Mouse (Mus musculus) forebrain, embryonic 14.5 days (tissue): ENCODE results near the gene Gdpd5. TPM values are rescaled to one million over a fixed set of nuclear protein-coding genes. Genes with fewer than 3 reads are reported as not detected.
"Not testable (repeated sequence)": the region's sequence is repeated elsewhere in the genome, so short reads cannot be mapped to it uniquely, and the experiment has no call there.

Experiments
- ATAC-seq: fragments of 200-750 bp; cut with Nextera tagmentation; 2 replicates; pipeline ENCODE4 v1.8.0; 2017; ENCODE audit warnings: mild to moderate bottlenecking, moderate library complexity
- DNase-seq: peaks from one replicate; pipeline ENCODE4 v3.0.0-alpha.2; 2015; ENCODE audit warnings: low spot score
- H3K27ac ChIP-seq: fragments of 300-500 bp; sonication (generic); 2 replicates; pipeline ENCODE4 v1.5.1; 2014; ENCODE audit warnings: low read depth, mild to moderate bottlenecking, control low read depth, low read length, moderate library complexity
- H3K27me3 ChIP-seq: fragments of 300-500 bp; sonication (generic); replicated peaks from 2 replicates; pipeline ENCODE4 v1.6.1; 2014; ENCODE audit warnings: low read length, control low read depth, mixed read lengths; ENCODE audit not compliant: control insufficient read depth, insufficient read depth
- H3K36me3 ChIP-seq: fragments of 300-500 bp; sonication (generic); 2 replicates; pipeline ENCODE4 v1.6.1; 2014; ENCODE audit warnings: low read length, control low read depth; ENCODE audit not compliant: control insufficient read depth, insufficient read depth
- H3K4me1 ChIP-seq: fragments of 300-500 bp; sonication (generic); 2 replicates; pipeline ENCODE4 v1.6.1; 2014; ENCODE audit warnings: antibody characterized with exemption, low read length, control low read depth; ENCODE audit not compliant: control insufficient read depth, insufficient read depth
- H3K4me2 ChIP-seq: fragments of 300-500 bp; sonication (generic); 2 replicates; pipeline ENCODE4 v1.6.1; 2014; ENCODE audit warnings: mild to moderate bottlenecking, control low read depth, low read length
- H3K4me3 ChIP-seq: fragments of 300-500 bp; sonication (generic); 2 replicates; pipeline ENCODE4 v1.5.1; 2014; ENCODE audit warnings: low read depth, low read length, control low read depth
- H3K9ac ChIP-seq: fragments of 300-500 bp; sonication (generic); 2 replicates; pipeline ENCODE4 v1.6.1; 2014; ENCODE audit warnings: mild to moderate bottlenecking, low read length, control low read depth, moderate library complexity
- H3K9me3 ChIP-seq: fragments of 300-500 bp; sonication (generic); replicated peaks from 2 replicates; pipeline ENCODE4 v1.6.1; 2016; ENCODE audit warnings: low read length, control low read depth, mixed read lengths; ENCODE audit not compliant: control insufficient read depth
- WGBS: fragments of 180-500 bp; shearing (Covaris S2); extraction: QIAGEN DNeasy Blood & Tissue Kit; methylation state at CpG from one replicate; pipeline ENCODE4 v1.1.7; 2014; 5-methylcytosine and 5-hydroxymethylcytosine counted together
- polyA plus RNA-seq: library from polyadenylated mRNA; unstranded; fragments of >200 nt; fragmentation: Nextera tagmentation; extraction: Ambion mirVana; gene quantifications from 2 replicates; pipeline ENCODE4 v1.2.1, GENCODE M21; 2014

The Gdpd5 gene
- polyA plus RNA-seq, 1 experiment from 2014 or later = 26.8 TPM

DNA sequence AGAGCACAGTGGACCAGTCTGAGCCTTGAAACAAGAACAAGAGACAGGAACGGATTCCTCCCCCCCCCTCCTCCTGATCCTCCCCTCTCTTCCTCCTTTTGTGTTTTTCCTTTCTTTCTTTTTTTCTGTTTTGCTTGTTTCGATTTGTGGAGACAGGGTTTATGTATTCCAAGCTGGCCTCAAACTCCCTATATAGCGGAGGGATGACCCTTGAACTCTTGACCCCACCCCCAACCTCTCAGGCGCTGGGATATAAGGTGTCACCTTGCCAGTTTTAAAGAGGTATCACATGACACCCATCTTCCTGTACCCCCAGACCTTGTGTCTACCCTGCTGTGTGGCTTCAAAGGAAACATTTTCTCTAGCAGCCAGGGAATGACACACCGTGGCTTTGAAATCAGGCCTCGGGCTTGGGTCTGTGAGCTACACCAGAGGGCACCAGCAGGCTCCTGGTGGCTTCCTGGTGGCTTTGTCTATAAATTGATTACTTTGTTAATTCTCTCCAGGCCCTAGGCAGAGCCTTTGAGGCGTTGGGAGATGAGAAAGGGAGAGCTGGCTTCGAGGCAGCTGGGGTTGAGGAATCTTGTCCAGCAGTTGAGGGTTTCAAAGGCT lies 20.3 kb upstream of the Gdpd5 start:
- DNase-seq (no peak), ATAC-seq (no peak)
- Histone ChIP-seq H3K27ac (peak overlapping the region; percentile 89), H3K4me1 (peaks cover 24% of the 10 kb centered on the region), H3K9me3 (no peaks in the 10 kb centered on the region), H3K27me3 (no peaks in the 10 kb centered on the region), H3K4me2 (no peak overlapping the region; the same call in 1 of the 2 replicates), H3K9ac (no peak overlapping the region; the same call in 1 of the 2 replicates), H3K36me3 (no peaks in the 10 kb centered on the region), H3K4me3 (no peak overlapping the region)
- 31% methylated on average over 8 of the region's 8 CpGs for WGBS

DNA sequence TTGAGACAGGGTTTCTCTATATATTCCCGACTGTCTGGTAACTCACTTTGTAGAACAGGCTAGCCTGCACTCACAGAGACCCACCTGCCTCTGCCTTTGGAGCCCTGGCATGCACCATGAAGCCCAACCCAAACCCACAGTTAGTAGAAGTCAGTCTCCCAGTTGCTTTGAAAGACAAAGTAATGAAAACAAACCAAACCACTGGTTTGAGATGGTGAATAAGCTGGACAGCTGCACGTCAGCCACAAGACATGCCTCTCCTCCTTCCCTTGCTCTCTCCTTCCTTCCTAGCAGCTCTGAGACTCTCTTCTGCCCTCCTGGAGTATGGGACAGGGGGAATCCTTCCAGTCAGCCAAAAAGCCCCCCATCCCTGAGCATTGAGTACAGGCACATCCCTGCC lies 19.1 kb upstream of the Gdpd5 start:
- no peak overlapping the region for H3K4me3 ChIP-seq
- no peaks in the 10 kb centered on the region for H3K36me3 ChIP-seq
- H3K9me3 ChIP-seq = no peaks in the 10 kb centered on the region
- no peak overlapping the region for H3K27ac ChIP-seq
- no peaks in the 10 kb centered on the region for H3K27me3 ChIP-seq
- H3K4me2 ChIP-seq = no peak overlapping the region
- H3K4me1 ChIP-seq = peaks cover 12% of the 10 kb centered on the region
- DNase-seq (no peak), ATAC-seq (no peak)
- 89% methylated on average over 2 of the region's 2 CpGs for WGBS
- no peak overlapping the region for H3K9ac ChIP-seq

DNA sequence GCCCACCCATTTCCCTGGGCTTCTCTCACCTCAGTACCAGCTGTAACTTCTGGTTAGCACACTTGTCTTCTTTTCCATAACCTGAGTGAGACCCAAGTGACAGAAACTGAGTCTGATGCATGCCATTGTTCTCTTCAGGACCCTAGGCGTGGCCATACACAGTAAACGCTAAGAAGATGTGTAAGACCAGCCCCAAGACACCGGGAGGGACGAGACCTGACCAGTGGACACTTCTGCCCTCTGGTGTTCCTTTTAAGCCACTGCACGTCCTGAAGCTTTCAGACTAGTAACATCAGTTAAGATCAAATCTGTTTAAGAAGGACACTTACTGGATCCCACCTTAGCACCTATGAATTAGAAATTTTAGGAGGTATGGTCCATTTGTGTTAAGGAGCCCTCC lies 16.1 kb upstream of the Gdpd5 start:
- Histone ChIP-seq H3K9ac (no peak overlapping the region), H3K27me3 (no peaks in the 10 kb centered on the region), H3K4me2 (no peak overlapping the region), H3K27ac (no peak overlapping the region), H3K9me3 (no peaks in the 10 kb centered on the region), H3K4me3 (no peak overlapping the region), H3K36me3 (no peaks in the 10 kb centered on the region), H3K4me1 (peaks cover 6% of the 10 kb centered on the region)
- 2% methylated on average over 5 of the region's 5 CpGs for WGBS
- ATAC-seq (peak; percentile 68), DNase-seq (peak; percentile 90)

DNA sequence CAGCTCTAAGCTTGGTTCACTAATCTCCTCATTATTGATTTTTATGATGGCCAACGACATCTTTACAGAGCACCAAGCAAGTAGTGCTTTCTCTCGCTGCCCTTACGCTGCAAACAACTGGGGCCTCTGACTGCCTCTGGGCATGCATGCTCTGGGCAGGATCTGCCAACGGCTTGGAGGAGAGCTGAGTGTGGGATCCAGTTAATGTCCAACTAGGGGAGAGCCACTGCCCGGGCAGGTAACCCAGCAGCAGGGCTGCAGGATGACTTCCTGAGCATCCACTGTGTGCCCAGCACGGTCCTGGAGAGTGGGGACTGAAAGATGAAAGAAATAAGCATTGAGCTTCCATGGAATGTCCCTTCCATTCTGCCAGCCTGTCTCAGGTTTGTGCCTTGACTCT lies 14.5 kb upstream of the Gdpd5 start:
- H3K36me3 ChIP-seq = no peaks in the 10 kb centered on the region
- H3K27me3 ChIP-seq = no peaks in the 10 kb centered on the region
- no peak overlapping the region for H3K4me3 ChIP-seq
- ATAC-seq (no peak), DNase-seq (no peak)
- no peak overlapping the region for H3K4me2 ChIP-seq
- H3K27ac ChIP-seq = no peak overlapping the region
- no peaks in the 10 kb centered on the region; the same call in 1 of the 2 replicates for H3K4me1 ChIP-seq
- no peak overlapping the region for H3K9ac ChIP-seq
- WGBS = 80% methylated on average over 6 of the region's 6 CpGs
- H3K9me3 ChIP-seq = no peaks in the 10 kb centered on the region

DNA sequence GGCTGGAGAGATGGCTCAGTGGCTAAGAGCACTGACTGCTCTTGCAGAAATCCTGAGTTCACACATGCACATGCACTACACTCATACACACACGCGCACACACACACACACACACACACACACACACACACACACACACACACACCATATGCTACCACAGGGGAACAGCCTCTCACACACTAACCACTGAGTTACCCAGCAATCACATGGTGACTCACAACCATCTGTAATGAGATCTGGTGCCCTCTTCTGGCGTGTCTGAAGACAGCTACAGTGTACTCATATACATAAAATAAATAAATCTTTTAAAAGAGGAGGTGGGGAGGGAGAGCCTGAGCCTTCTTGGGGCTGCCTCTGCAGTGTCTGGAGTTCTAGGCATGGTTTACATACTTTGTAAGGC lies 6.9 kb upstream of the Gdpd5 start:
- not testable (repeated sequence) for H3K27me3 ChIP-seq, H3K27ac ChIP-seq, H3K36me3 ChIP-seq, H3K9me3 ChIP-seq, H3K4me3 ChIP-seq, H3K4me1 ChIP-seq, H3K9ac ChIP-seq, H3K4me2 ChIP-seq
- DNase-seq (peak; percentile 33), ATAC-seq (peak; percentile 49; the same call in 1 of the 2 replicates)
- 60% methylated on average over 3 of the region's 3 CpGs for WGBS

DNA sequence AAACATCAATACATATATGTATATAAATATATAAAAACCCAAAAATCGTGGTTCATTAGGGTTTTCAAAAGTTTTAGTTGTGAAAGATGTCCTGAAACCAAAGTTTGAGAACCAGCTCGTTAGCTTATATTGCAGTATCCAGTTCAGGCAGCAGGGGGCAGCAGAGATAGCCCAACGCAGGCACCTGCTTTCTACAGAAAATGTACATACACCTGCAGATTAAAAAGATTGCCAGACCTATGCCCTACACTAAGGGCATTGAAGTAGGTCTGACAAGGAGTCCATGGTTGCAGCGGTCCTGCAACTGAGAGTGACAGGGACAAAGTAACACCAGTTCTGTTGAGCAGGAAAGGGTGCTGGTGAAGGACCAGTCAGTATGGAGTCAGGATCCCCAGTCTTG lies 5.8 kb upstream of the Gdpd5 start:
- ATAC-seq (no peak), DNase-seq (peak; percentile 76)
- H3K4me3 ChIP-seq = no peak overlapping the region
- no peak overlapping the region for H3K27ac ChIP-seq
- no peak overlapping the region for H3K9ac ChIP-seq
- no peaks in the 10 kb centered on the region for H3K9me3 ChIP-seq
- no peaks in the 10 kb centered on the region for H3K36me3 ChIP-seq
- no peaks in the 10 kb centered on the region for H3K4me1 ChIP-seq
- no peaks in the 10 kb centered on the region for H3K27me3 ChIP-seq
- no peak overlapping the region for H3K4me2 ChIP-seq
- WGBS = 4% methylated on average over 4 of the region's 4 CpGs

DNA sequence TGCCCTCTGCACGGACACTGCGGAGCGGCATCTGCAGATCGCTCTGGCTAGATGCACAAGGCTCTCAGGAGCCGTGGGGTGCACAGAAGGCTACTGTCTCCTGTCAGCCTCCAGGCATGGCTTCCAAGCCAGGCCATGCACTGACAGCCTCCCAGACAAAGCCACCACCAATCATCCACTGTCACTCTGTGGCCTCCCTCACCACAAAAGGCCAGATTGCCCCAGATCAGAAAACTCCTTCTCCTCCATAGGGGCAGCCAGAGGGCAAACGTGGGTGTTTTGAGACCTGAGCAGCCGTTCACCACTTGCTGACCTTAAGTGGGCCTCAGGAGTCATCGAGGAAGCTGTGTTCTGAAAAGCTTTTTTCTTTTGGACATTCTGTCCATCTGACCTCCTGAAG lies 2.3 kb upstream of the Gdpd5 start:
- 83% methylated on average over 8 of the region's 8 CpGs for WGBS
- Histone ChIP-seq H3K36me3 (no peaks in the 10 kb centered on the region), H3K27ac (no peak overlapping the region), H3K4me1 (peaks cover 10% of the 10 kb centered on the region), H3K27me3 (no peaks in the 10 kb centered on the region), H3K4me2 (no peak overlapping the region), H3K9ac (no peak overlapping the region), H3K9me3 (no peaks in the 10 kb centered on the region), H3K4me3 (no peak overlapping the region)
- no peak for DNase-seq
- no peak for ATAC-seq

DNA sequence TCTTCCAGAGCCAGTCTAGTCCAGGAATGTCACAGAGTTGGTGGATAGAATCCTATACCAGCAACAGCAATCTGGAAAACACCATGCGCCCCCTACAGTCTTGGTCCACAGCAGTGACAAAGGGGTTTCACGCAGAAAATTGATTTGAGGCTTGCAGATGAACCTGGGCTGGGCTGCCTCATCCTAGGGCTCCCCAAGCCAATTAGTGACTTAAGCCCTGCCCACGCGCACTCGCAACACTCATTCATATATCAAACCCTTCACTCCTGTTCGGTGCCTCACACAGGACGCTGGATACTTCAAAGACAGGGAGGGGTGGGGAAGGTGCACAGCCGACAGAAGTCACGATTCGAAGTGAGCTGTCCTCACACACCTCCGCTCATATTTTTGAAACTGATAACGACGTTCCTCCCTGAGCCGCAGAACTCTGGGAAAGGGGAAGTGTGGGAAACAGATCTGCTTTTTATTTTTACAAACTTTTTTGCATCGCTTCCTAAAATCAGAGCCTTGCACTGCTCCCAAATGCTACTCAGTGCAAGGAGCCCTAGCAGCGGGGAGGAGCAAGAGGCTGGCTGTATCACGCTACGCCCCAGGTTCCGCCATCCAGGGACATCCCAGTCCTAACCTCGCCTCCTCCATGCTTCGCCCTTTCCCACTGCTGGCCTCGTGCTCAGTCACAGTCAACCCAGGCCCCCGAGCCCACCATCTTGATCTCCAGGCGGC lies 562 bp upstream of the Gdpd5 start:
- H3K4me2 ChIP-seq = peak overlapping the region; percentile 79
- ATAC-seq (peak; percentile 69), DNase-seq (peak; percentile 89)
- peaks cover 20% of the 10 kb centered on the region for H3K4me1 ChIP-seq
- no peaks in the 10 kb centered on the region for H3K36me3 ChIP-seq
- H3K27me3 ChIP-seq = no peaks in the 10 kb centered on the region
- peak overlapping the region; percentile 75 for H3K9ac ChIP-seq
- H3K4me3 ChIP-seq = peak overlapping the region; percentile 66
- no peaks in the 10 kb centered on the region for H3K9me3 ChIP-seq
- WGBS = 1% methylated on average over 24 of the region's 24 CpGs
- peak overlapping the region; percentile 97 for H3K27ac ChIP-seq
